Mouse (Mus musculus) hindbrain, embryonic 16.5 days (tissue): ENCODE measurements at regions not wholly inside any gene's neighbourhood (a gene's known extent, or its start where the extent isn't known, plus 50 kb on each side); places are given as distances from the start of the nearest gene placed in this dataset.

Experiments
- ATAC-seq: fragments of 200-750 bp; cut with Nextera tagmentation; 2 replicates; pipeline ENCODE4 v1.8.0; 2017; ENCODE audit warnings: moderate TSS enrichment, moderate library complexity
- H3K27ac ChIP-seq: fragments of 300-500 bp; sonication (generic); 2 replicates; pipeline ENCODE4 v1.5.1; 2014; ENCODE audit warnings: low read depth, mild to moderate bottlenecking, control low read depth, low read length, moderate library complexity
- H3K27me3 ChIP-seq: fragments of 300-500 bp; sonication (generic); replicated peaks from 2 replicates; pipeline ENCODE4 v1.6.1; 2014; ENCODE audit warnings: low read length; ENCODE audit not compliant: control insufficient read depth, insufficient read depth
- H3K36me3 ChIP-seq: fragments of 300-500 bp; sonication (generic); 2 replicates; pipeline ENCODE4 v1.6.1; 2014; ENCODE audit warnings: mild to moderate bottlenecking, low read length, moderate library complexity, mixed read lengths; ENCODE audit not compliant: control insufficient read depth, insufficient read depth
- H3K4me1 ChIP-seq: fragments of 300-500 bp; sonication (generic); 2 replicates; pipeline ENCODE4 v1.6.1; 2014; ENCODE audit warnings: low read depth, low read length; ENCODE audit not compliant: control insufficient read depth, insufficient read depth
- H3K4me2 ChIP-seq: fragments of 300-500 bp; sonication (generic); 2 replicates; pipeline ENCODE4 v1.6.1; 2014; ENCODE audit warnings: mild to moderate bottlenecking, low read length, control low read depth, moderate library complexity
- H3K4me3 ChIP-seq: fragments of 300-500 bp; sonication (generic); 2 replicates; pipeline ENCODE4 v1.5.1; 2014; ENCODE audit warnings: mild to moderate bottlenecking, low read length, control low read depth, moderate library complexity
- H3K9ac ChIP-seq: fragments of 300-500 bp; sonication (generic); 2 replicates; pipeline ENCODE4 v1.6.1; 2014; ENCODE audit warnings: low read depth, mild to moderate bottlenecking, control low read depth, low read length, moderate library complexity
- H3K9me3 ChIP-seq: fragments of 300-500 bp; sonication (generic); 2 replicates; pipeline ENCODE4 v1.6.1; 2014; ENCODE audit warnings: mild to moderate bottlenecking, low read length, moderate library complexity; ENCODE audit not compliant: control insufficient read depth
- WGBS: fragments of 180-500 bp; shearing (Covaris S2); extraction: QIAGEN DNeasy Blood & Tissue Kit; methylation state at CpG from one replicate; pipeline ENCODE4 v1.1.7; 2014; 5-methylcytosine and 5-hydroxymethylcytosine counted together

- 18% methylated on average over 4 of the region's 4 CpGs for WGBS
- Histone ChIP-seq H3K27ac (no peak overlapping the region), H3K9me3 (no peaks in the 10 kb centered on the region), H3K4me2 (no peak overlapping the region), H3K4me1 (no peaks in the 10 kb centered on the region), H3K9ac (no peak overlapping the region), H3K4me3 (no peak overlapping the region), H3K27me3 (no peaks in the 10 kb centered on the region), H3K36me3 (no peaks in the 10 kb centered on the region)
- 0 out of 2 replicates have a peak, but pooled peaks have one; percentile 34 for ATAC-seq
These were observed 448.4 kb upstream of the Fam92a start for GRCm38 (mm10) chr4:12620059-12620755.

DNA sequence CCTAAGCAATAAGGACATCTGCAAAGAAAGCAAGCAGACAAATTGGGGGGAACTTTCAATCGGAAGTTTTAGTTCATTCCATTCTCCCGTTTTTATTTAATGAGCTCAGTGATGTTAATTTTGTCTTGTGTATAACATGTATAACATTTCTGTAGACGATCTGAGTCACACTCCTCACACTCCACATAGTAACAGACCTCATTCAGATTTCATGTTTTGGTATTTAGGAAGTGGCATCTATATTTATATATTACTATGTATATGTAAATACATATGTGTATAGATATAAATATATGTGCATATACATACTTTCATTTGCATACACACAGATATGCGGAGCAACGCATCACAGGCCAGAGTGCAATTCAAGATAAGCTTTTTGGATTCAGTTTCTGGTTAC lies 444.9 kb upstream of the Fam92a start:
- Histone ChIP-seq H3K27ac (no peak overlapping the region), H3K4me2 (no peak overlapping the region), H3K4me3 (no peak overlapping the region), H3K9me3 (no peaks in the 10 kb centered on the region), H3K36me3 (no peaks in the 10 kb centered on the region), H3K27me3 (no peaks in the 10 kb centered on the region), H3K9ac (no peak overlapping the region), H3K4me1 (no peaks in the 10 kb centered on the region)
- 89% methylated on average over 5 of the region's 5 CpGs for WGBS
- no peak for ATAC-seq

DNA sequence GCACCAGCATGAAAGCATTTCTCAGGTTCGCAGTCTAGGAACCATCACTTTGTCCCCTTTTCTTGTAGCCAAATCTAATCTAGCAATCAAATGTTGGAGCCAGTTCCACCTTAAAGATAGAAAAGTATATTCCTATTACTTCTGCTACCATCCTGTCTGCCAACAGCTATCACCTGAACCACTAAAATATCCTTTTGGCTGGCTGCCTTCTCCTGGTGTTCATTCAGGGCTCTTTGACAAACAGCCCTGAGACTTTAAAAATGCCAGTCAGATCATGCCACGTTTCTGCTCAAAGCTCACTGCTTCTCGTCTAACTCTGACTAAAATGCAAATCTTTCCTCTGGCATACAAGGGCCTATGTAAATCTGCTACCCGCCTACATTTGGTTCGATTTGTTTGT lies 439.7 kb upstream of the Fam92a start:
- Histone ChIP-seq H3K27me3 (no peaks in the 10 kb centered on the region), H3K4me1 (no peaks in the 10 kb centered on the region), H3K9me3 (no peaks in the 10 kb centered on the region), H3K4me2 (no peak overlapping the region), H3K27ac (no peak overlapping the region), H3K4me3 (no peak overlapping the region), H3K36me3 (no peaks in the 10 kb centered on the region), H3K9ac (no peak overlapping the region)
- ATAC-seq, result no peak
- 60% methylated on average over 5 of the region's 5 CpGs for WGBS

GRCm38 (mm10) chr4:12601165-12601919 lies 429.5 kb upstream of the Fam92a start:
- H3K4me2 ChIP-seq, result no peak overlapping the region
- no peak overlapping the region for H3K27ac ChIP-seq
- WGBS, result 70% methylated on average over 15 of the region's 15 CpGs
- no peaks in the 10 kb centered on the region for H3K27me3 ChIP-seq
- H3K4me3 ChIP-seq, result no peak overlapping the region
- H3K36me3 ChIP-seq, result no peaks in the 10 kb centered on the region
- ATAC-seq, result no peak; the same call in 1 of the 2 replicates
- no peak overlapping the region for H3K9ac ChIP-seq
- H3K4me1 ChIP-seq, result no peaks in the 10 kb centered on the region
- H3K9me3 ChIP-seq, result no peaks in the 10 kb centered on the region

- Histone ChIP-seq H3K9me3 (no peaks in the 10 kb centered on the region), H3K27me3 (no peaks in the 10 kb centered on the region), H3K4me1 (no peaks in the 10 kb centered on the region), H3K36me3 (no peaks in the 10 kb centered on the region), H3K4me2 (no peak overlapping the region), H3K9ac (no peak overlapping the region), H3K4me3 (no peak overlapping the region), H3K27ac (no peak overlapping the region)
- 67% methylated on average over 10 of the region's 10 CpGs for whole genome bisulfite sequencing
- ATAC-seq, result no peak
These were observed 424.1 kb upstream of the Fam92a start for GRCm38 (mm10) chr4:12595801-12596515.

DNA sequence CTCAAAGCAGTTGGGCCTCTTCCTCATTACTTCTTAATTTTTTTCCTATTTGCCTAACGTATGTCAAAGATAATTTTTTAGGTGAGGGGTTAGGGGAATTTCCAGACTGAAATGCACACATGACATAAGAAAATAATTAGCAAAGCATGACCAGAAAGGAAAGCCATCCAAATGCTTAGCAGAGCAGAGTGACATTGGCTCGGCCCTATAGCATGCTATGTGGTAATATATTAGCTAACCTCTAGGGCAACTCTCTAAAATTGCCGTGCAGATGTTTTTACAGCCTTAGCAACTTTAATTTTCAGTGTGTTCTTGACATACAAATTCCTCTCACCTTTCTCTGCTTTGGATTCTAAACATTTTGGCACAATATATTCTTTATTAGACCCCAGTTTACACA lies 421.2 kb upstream of the Fam92a start:
- H3K9me3 ChIP-seq, result no peaks in the 10 kb centered on the region
- H3K9ac ChIP-seq, result no peak overlapping the region
- H3K4me1 ChIP-seq, result no peaks in the 10 kb centered on the region
- no peak overlapping the region for H3K4me3 ChIP-seq
- WGBS, result 70% methylated on average over 3 of the region's 3 CpGs
- no peaks in the 10 kb centered on the region for H3K27me3 ChIP-seq
- H3K36me3 ChIP-seq, result no peaks in the 10 kb centered on the region
- no peak overlapping the region for H3K4me2 ChIP-seq
- no peak for ATAC-seq
- no peak overlapping the region for H3K27ac ChIP-seq

DNA sequence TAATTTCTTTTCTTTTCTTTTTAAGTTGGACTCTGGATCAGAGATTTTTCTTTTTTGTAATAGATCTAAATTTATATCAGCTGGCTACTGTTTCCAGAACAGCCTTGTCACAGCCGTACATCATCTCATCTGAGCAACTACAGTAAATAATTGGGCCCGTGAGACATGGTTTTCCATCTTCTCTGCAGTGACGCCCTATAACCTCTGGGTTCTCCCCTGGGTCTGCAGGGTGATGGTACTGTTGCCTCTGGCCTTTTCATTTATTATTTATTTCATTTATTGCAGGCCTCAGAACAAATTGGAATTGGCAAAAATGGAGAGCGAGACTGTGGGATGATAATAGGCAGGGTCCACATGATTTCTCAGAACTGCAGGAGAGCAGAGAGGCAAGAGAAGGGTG lies 406.3 kb upstream of the Fam92a start:
- H3K27ac ChIP-seq, result no peak overlapping the region
- no peak for ATAC-seq
- WGBS, result 58% methylated on average over 4 of the region's 4 CpGs

GRCm38 (mm10) chr4:12571881-12572280 lies 400.1 kb upstream of the Fam92a start:
- Histone ChIP-seq H3K27ac (no peak overlapping the region), H3K36me3 (no peaks in the 10 kb centered on the region), H3K9ac (no peak overlapping the region), H3K4me3 (no peak overlapping the region), H3K4me2 (no peak overlapping the region), H3K4me1 (no peaks in the 10 kb centered on the region), H3K9me3 (no peaks in the 10 kb centered on the region), H3K27me3 (no peaks in the 10 kb centered on the region)
- no peak for ATAC-seq

More for the DNA sequence above, 406.3 kb upstream of the Fam92a start:
- Histone ChIP-seq H3K4me1 (no peaks in the 10 kb centered on the region), H3K4me2 (no peak overlapping the region), H3K27me3 (no peaks in the 10 kb centered on the region), H3K9me3 (no peaks in the 10 kb centered on the region), H3K36me3 (no peaks in the 10 kb centered on the region), H3K4me3 (no peak overlapping the region), H3K9ac (no peak overlapping the region)

DNA sequence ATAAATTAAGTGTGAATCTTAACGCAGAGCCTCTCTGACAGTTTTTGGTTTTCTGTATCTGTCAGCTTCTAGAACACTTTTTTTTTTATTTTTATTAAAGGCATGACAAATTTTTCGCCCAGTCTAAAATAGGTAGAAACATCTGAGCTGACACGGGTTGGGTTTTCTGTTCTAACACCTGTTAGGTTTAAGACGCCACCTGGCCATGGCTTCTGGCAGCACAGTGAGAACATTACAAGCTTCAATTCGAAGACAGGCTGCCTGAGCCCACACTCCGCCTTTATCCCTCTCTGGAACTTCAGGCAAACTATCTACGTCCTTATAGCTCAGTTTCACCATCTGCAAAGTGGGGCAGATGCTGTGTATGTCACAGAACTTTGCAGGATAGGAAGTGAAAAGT lies 398.9 kb upstream of the Fam92a start:
- Histone ChIP-seq H3K4me2 (no peak overlapping the region), H3K27ac (no peak overlapping the region), H3K27me3 (no peaks in the 10 kb centered on the region), H3K9ac (no peak overlapping the region), H3K4me3 (no peak overlapping the region), H3K36me3 (no peaks in the 10 kb centered on the region), H3K9me3 (no peaks in the 10 kb centered on the region), H3K4me1 (no peaks in the 10 kb centered on the region)
- 79% methylated on average over 7 of the region's 7 CpGs for WGBS
- ATAC-seq, result no peak
